Mouse (Mus musculus): ENCODE results near the gene Rrp36.
A peak's percentile ranks its signal among the peaks of the same experiment; 100 is the strongest.

Rrp36 gene

GRCm38 (mm10) chr17:46647279-46647678, 26.9 kb downstream of the Rrp36 start:
- no peak for DNase-seq (ENCODE audit: low spot score in 2 of 2)

GRCm38 (mm10) chr17:46646322-46646662, 27.9 kb downstream of the Rrp36 start:
- no peak for DNase-seq (ENCODE audit: low spot score in 2 of 2)

DNA sequence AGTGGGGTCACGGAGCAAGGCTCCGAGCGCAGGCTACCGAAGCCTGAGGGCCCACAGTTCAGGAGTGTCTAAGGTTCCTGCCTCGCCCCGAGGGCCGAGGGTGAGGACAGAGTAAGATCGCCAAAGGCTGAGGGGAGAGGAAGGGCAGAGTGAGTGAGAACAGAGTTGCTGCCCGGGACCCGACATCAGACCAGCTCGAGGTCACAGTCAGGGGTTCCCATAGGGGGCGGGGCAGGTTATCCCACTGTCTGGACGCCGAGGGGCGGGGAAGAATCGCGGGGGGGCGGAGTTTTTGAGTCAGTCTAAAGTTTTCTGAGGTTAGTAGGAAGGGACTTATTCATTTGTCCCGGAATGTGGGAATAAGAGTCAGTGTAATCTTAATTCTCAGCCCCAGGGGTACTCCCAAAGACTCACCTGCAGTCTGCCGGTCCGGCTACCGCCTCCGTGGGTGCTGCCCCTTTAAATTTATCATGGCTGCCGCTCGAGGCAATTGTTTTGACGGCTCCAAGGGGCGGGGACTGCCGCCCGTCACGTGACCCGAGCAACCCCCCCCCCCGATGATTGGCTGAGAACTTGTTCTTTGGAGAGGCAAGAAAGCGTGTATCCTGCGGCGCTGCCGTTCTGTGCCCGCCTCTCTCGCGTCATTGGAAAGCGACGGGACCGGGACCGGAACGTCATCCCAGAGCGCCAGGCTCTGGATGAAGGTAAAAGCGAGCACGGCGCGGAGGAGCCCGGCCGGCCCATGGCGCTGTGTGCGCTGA, 28.4 kb downstream of the Rrp36 start, which contains the start of the genes Klc4 and Mrpl2:
Gene Klc4, minus strand, starts transcription at position 462 of the 761 bp plus-strand sequence.
Gene Mrpl2, plus strand, starts transcription at position 669 of the 761 bp plus-strand sequence.
- DNase-seq (ENCODE audit: low spot score in 2 of 2), result peak; percentile 96 to 98

DNA sequence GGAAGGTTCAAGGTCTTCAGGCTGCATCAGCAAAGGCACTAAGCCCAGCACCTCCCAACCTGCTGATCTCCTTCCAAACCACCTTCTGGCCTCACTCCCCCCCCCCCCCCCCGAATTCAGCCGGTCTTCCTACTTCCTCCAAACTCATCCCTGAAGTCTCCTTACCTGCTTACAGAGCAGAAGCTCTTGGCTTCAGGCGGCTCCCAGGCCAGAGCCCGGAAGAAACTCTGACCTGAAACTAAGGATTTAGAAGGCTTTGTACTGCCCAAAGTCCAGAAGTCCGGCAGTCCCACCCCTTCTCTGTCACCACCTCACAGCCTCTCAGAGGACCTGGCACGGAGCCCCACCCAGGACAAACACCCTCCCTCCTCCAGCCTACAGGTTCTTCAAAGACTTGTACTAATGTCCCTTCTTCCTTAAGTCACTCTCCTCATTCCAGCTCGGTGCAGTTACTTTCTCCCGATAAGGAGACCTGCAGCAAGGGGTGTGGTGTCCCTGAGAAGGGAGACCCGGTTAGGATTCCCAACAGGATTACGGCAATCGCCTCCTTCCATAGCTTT, 29.2 kb downstream of the Rrp36 start:
- DNase-seq (ENCODE audit: low spot score in 2 of 2), result peak; percentile 57 to 59

DNA sequence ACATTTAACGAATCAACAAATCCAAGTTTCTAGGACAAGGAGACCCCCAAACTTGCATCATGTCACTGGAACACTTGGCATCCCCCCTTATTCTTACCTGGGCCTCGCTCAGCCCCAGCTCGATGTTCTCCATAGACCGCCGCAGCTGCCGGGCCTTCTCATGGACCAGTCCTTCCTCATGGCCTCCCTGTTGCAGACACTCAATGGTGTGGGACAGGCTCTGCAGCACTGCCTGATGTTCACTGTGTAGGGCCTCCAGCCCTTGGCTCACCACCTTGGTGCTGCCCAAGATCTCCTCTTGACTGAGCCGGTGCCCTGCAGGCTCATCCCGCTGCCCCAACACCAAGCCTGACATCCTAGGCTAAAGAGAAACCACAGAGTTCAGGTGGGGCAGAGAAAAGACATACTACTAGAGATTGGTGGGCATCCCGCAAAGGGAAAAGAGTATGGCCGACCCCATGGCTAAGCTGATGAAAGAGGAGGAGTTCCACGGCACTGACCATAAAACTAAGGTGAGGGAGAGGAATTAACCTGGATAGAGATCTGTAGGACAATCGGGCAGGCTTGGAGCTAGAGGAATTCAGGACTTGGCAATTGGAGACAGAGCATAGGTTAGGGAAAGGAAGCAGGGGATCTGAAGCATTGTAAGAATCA, 29.9 kb downstream of the Rrp36 start:
- no peak for DNase-seq (ENCODE audit: low spot score in 2 of 2)

GRCm38 (mm10) chr17:46642060-46642459, 32.1 kb downstream of the Rrp36 start:
- DNase-seq (ENCODE audit: low spot score in 2 of 2), result no peak

- no peak for DNase-seq (ENCODE audit: low spot score in 2 of 2)
These were observed 34.2 kb downstream of the Rrp36 start for GRCm38 (mm10) chr17:46639929-46640328.

DNA sequence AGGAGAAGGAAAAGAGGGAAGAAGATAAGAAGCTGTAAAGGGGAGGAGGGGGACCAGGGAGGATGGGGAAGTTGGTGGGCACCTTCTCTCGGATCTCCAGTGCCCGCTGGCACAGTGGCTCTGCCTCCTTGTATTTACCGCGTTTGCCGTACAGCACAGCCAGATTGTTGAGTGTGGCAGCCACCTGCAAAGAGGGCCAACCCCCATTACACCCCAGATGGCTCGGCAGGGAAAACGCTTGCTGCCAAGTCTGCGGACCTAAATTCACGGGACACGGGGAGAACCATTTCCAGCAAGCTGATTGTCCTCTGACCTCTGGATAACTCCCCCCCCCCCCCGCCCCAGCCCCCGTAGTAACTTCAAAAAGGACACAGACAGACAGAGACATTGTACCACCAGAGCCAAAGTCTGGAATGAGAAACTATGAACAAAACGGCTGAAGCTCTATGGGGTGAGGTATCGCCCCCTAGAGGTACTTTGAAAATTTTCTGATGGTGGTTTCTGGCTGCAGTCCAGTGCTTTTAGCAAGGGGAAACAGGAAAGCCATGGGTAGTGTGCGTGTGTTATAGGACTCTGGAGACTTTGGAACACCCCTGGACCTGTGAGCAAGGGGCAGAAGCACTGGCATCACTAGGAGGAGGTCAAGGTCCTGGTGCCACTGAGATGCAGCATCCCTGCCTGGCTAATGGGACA, 37.2 kb downstream of the Rrp36 start:
- DNase-seq (ENCODE audit: low spot score in 2 of 2), result peak; percentile 62 to 80

DNA sequence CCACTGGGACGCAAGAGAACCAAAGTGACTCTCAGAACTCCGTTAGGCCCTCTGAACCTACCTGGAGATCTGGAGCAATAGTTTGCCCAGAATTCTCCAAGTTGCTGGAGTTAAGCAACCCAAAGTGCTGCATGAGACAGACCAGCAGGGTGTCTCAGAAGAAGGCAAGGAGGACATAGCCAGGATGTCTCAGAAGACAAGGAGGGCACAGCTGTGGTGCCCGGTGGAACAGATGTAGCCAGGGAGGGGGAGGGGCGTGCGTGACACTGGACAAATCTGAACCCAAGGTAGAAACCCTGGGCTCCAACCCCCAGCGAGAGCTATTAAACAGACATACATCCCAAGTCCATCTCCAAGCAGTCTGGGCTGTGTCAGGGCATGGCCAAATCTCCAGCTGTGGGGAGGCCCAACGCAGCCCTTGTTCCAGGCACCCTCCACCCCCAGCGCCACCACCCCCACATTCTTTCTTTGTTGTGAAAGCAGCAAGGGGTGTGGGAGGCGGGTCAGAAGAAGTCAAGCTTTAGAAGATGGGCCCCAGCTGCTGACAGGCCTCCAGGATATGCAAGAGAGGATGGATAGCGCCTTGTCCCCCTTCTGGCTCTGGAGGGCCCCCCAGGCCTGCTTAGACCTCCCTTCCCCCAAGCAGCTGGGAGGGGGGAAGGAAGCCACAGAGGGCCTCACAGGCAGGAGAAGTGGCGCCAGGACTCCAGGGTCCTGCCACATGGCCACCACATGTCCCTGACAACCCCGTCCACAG, 44.3 kb downstream of the Rrp36 start:
- peak; percentile 60 to 61 for DNase-seq (ENCODE audit: low spot score in 2 of 2)

- peak in 1 of 2 experiments; percentile 35 for DNase-seq (ENCODE audit: low spot score in 2 of 2)
These were observed 45.1 kb downstream of the Rrp36 start, which contains the start of gene Ptk7 for GRCm38 (mm10) chr17:46628791-46629684. Gene Ptk7, minus strand, starts transcription at chr17:46629504.

- DNase-seq (ENCODE audit: low spot score in 2 of 2), result no peak
These were observed 45.7 kb downstream of the Rrp36 start for GRCm38 (mm10) chr17:46628471-46628790.

DNA sequence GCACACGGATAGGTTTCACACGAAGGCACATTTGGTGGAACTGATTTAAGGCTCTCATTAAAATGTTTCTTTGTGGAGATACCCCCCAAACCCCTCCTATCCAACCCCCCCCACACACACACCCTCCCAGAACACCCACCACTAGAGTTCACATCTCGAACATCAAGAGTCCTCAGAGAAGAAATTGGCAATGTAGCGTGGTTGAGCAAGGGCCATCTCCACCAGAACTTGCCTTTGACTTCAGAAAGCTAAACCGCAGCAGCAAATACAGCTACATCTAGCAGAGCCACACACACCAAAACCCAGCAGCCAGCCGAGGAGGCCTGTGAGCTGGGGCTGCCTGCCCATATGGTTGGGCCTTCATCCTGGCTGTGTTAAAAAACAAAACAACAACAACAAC, 46.7 kb downstream of the Rrp36 start:
- no peak for DNase-seq (ENCODE audit: low spot score in 2 of 2)

- DNase-seq (ENCODE audit: low spot score in 2 of 2), result no peak
These were observed 49.6 kb downstream of the Rrp36 start for GRCm38 (mm10) chr17:46624598-46624997.

DNA sequence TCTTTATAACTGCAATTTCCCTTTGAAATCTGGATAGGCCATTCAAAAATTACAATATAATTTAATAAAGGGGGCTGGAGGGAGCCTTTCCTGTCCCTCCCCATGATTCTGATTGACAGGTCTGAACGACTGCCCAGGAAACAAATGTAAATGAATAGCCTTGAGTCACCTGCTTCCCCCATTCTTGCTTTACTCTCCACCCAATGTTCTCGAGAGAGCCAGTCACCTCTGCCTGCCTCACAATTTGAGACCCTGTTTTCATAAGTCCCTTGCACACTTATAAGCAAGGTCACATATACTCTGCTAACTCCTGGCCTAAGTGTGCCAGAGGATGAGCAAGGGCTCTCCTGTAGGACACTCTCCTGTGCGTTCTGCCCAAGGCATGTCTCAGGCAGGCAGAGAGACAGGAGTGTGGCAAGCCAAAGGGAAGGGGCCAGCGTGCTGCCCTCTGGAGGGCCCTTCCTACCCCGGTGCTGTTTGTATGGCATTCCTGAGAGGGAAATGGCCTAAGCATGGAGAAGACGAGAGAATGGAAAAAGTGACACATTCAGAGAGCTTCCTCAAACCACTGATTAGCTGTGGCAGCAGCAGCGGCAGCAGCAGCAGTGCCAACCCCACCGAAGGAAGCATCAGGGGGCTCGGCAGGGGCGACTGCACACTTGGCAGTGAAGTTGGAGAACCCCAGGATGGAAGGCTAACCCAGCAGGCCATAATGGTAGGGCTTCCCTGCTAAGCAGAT, 50.2 kb downstream of the Rrp36 start:
- peak; percentile 29 to 38 for DNase-seq (ENCODE audit: low spot score in 2 of 2)

- DNase-seq (ENCODE audit: low spot score in 2 of 2), result no peak
These were observed 51.9 kb downstream of the Rrp36 start for GRCm38 (mm10) chr17:46622269-46622668.

DNA sequence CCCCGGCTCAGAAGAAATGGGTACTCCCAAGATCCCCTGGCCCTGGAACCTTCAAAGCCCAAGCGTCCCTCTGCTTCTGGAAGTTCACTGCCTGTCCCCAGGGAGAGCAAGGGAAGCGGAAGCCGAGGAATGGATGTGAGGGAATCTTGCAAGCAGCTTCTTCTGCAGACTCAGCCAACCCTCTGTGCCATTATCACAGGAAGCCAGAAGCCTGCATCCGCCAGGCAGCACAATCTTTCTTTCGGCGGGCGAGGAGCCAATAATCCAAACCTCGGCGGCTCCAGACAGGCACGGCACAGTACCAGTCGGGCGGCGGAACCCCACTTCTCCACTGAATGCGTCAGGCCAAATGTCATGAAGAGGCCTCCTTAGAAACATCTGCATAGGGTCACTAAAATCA, 52.8 kb downstream of the Rrp36 start:
- DNase-seq (ENCODE audit: low spot score in 2 of 2), result peak in 1 of 2 experiments; percentile 39

DNA sequence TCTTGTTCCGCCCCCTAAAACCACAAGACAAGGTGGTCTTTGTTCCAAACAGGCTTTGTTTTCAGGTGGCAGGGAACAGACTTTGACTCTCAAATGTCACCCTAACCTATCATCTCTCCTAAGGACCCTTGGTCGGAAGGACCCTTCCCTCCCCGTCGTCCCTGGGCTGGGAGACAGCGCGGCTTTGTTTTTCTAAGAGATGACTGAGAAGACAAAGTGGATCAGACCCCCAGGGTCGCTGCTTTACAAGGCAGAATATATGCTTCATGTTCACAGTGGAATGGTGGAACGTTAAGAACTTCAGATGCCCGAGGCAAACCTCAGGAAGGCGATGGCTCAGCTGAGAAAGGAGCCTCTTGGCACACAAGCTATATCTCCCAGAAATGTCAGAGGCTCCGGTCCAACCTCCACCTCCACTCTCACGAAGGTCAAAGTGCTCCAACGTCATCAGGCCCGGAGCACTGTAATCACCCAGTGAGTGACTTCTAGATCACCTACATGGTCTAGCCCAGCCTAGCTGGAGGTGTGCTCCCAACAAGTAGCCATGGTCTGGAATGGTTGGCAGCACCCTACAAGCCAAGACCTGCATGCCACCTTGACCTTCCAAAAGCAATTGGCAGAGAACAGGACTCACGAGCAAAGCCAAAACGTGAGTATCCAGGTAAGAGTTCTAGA, 54.3 kb downstream of the Rrp36 start:
- no peak for DNase-seq (ENCODE audit: low spot score in 2 of 2)

- DNase-seq (ENCODE audit: low spot score in 2 of 2), result no peak
These were observed 55.1 kb downstream of the Rrp36 start for GRCm38 (mm10) chr17:46618769-46619682.

Data from heart, adult 9 months (tissue).